Mouse (Mus musculus): ENCODE data around the gene Pax8.

GRCm38 (mm10) chr2:24425630-24426029, 49.8 kb downstream of the Pax8 start:
- TF ChIP-seq POLR2A (IDR thresholded peaks at IDR 0.05; ENCODE audit: low read depth, low read length) (no peak), CTCF (IDR thresholded peaks at IDR 0.05; ENCODE audit: extremely low read depth, insufficient read depth, insufficient read length, insufficient replicate concordance) (no peak)

All from spleen, adult 2 months (tissue).